ENCODE assay signal across 25 mouse cellular contexts in genomic region chr19:46862556-46862955, GRCm38 (mm10).
DNase-seq lines count a peak whose midpoint lies in the region; ATAC-seq and TF ChIP-seq lines count a peak whose summit lies in the region.
"Had no signal": no experiment of that assay in that cellular context is flagged by ENCODE, and none has a peak within 500 bp of the region (broad histone marks: within the 10 kb centered on the region; RNA-seq: fewer than 3 reads in every experiment).

No protein-coding gene starts in this region.

- no peak for TF ChIP-seq CTCF in lung, embryonic 14.5 days (IDR thresholded peaks at IDR 0.05; ENCODE audit: low read depth)
- TF ChIP-seq CTCF in bone marrow, adult 2 months (IDR thresholded peaks at IDR 0.05; ENCODE audit: control insufficient read depth, insufficient read depth, low read length), result no peak

- H3K9me3 ChIP-seq in lung, embryonic 14.5 days (ENCODE audit: low read depth, low read length), result no peaks in the 10 kb centered on the region
- H3K9me3 ChIP-seq in liver, embryonic 13.5 days (replicated peaks), result no peaks in the 10 kb centered on the region
- H3K9me3 ChIP-seq in forebrain, embryonic 10.5 days, result no peaks in the 10 kb centered on the region
- H3K9me3 ChIP-seq in neural tube, embryonic 15.5 days (replicated peaks), result no peaks in the 10 kb centered on the region
- H3K9me3 ChIP-seq: embryonic facial prominence, embryonic 10.5 days; embryonic facial prominence, embryonic 15.5 days; forebrain, embryonic 13.5 days; heart, embryonic 12.5 days; hindbrain, embryonic 15.5 days; intestine, embryonic 15.5 days; limb, embryonic 10.5 days; limb, embryonic 15.5 days; lung, embryonic 15.5 days had no signal

- no peak for ATAC-seq in lung, embryonic 14.5 days (ENCODE audit: insufficient read depth)
- no peak for ATAC-seq in liver, embryonic 13.5 days (ENCODE audit: low read depth)
- ATAC-seq in neural tube, embryonic 15.5 days (ENCODE audit: low FRiP score), result no peak
- ATAC-seq: forebrain, embryonic 13.5 days; intestine, embryonic 15.5 days had no signal

- no peak overlapping the region for H3K9ac ChIP-seq in lung, embryonic 14.5 days
- H3K9ac ChIP-seq in liver, embryonic 13.5 days, result peak overlapping the region; percentile 19; the same call in 1 of the 2 replicates
- H3K9ac ChIP-seq in neural tube, embryonic 15.5 days (replicated peaks), result no peak overlapping the region
- H3K9ac ChIP-seq: embryonic facial prominence, embryonic 15.5 days; forebrain, embryonic 13.5 days; heart, embryonic 12.5 days; hindbrain, embryonic 15.5 days; intestine, embryonic 15.5 days; limb, embryonic 15.5 days; lung, embryonic 15.5 days had no signal

- no peak overlapping the region for H3K4me3 ChIP-seq in lung, embryonic 14.5 days (ENCODE audit: low read depth, low read length)
- no peak overlapping the region for H3K4me3 ChIP-seq in bone marrow, adult 2 months (replicated peaks; ENCODE audit: control insufficient read depth, low read depth, low read length)
- H3K4me3 ChIP-seq in liver, embryonic 13.5 days (replicated peaks), result no peak overlapping the region
- H3K4me3 ChIP-seq in forebrain, embryonic 10.5 days, result no peak overlapping the region
- H3K4me3 ChIP-seq in neural tube, embryonic 15.5 days (replicated peaks), result no peak overlapping the region
- H3K4me3 ChIP-seq: embryonic facial prominence, embryonic 10.5 days; embryonic facial prominence, embryonic 15.5 days; forebrain, embryonic 13.5 days; heart, embryonic 12.5 days; hindbrain, embryonic 15.5 days; intestine, embryonic 15.5 days; limb, embryonic 10.5 days; limb, embryonic 15.5 days; lung, embryonic 15.5 days had no signal

- H3K36me3 ChIP-seq in lung, embryonic 14.5 days (ENCODE audit: insufficient read depth), result no peaks in the 10 kb centered on the region
- no peaks in the 10 kb centered on the region for H3K36me3 ChIP-seq in liver, embryonic 13.5 days
- no peaks in the 10 kb centered on the region for H3K36me3 ChIP-seq in forebrain, embryonic 10.5 days (replicated peaks)
- H3K36me3 ChIP-seq in neural tube, embryonic 15.5 days, result 0 out of 2 replicates have a peak, but pooled peaks cover 2% of the 10 kb centered on the region
- H3K36me3 ChIP-seq: embryonic facial prominence, embryonic 10.5 days; embryonic facial prominence, embryonic 15.5 days; hindbrain, embryonic 15.5 days; intestine, embryonic 15.5 days; limb, embryonic 10.5 days; lung, embryonic 15.5 days had no signal

- no peak overlapping the region for H3K27ac ChIP-seq in lung, embryonic 14.5 days (ENCODE audit: low read depth)
- H3K27ac ChIP-seq in bone marrow, adult 2 months (ENCODE audit: control insufficient read depth, insufficient read depth, low read depth, low read length, poor library complexity), result peak overlapping the region; percentile 86; the same call in 1 of the 2 replicates
- H3K27ac ChIP-seq in liver, embryonic 13.5 days, result peak overlapping the region; percentile 50
- H3K27ac ChIP-seq in forebrain, embryonic 10.5 days, result no peak overlapping the region
- H3K27ac ChIP-seq in neural tube, embryonic 15.5 days (replicated peaks), result no peak overlapping the region
- H3K27ac ChIP-seq: embryonic facial prominence, embryonic 10.5 days; embryonic facial prominence, embryonic 15.5 days; forebrain, embryonic 13.5 days; hindbrain, embryonic 15.5 days; intestine, embryonic 15.5 days; kidney, postnatal 0 days; limb, embryonic 10.5 days; limb, embryonic 15.5 days; lung, embryonic 15.5 days had no signal

- H3K4me2 ChIP-seq in lung, embryonic 14.5 days, result no peak overlapping the region
- peak overlapping the region; percentile 32; the same call in 1 of the 2 replicates for H3K4me2 ChIP-seq in liver, embryonic 13.5 days
- H3K4me2 ChIP-seq in neural tube, embryonic 15.5 days, result no peak overlapping the region
- H3K4me2 ChIP-seq: embryonic facial prominence, embryonic 15.5 days; forebrain, embryonic 13.5 days; heart, embryonic 12.5 days; hindbrain, embryonic 15.5 days; intestine, embryonic 15.5 days; limb, embryonic 15.5 days; lung, embryonic 15.5 days had no signal

- DNase-seq in lung, embryonic 14.5 days, result peak; percentile 48
- no peak for DNase-seq in lung, postnatal 10 days
- DNase-seq in liver, embryonic 13.5 days, result no peak
- peak; percentile 18 to 40 for DNase-seq in natural killer cell, adult 2 months (ENCODE audit: low spot score in 2 of 2)
- DNase-seq in forebrain, embryonic 10.5 days (ENCODE audit: extremely low spot score, low spot score), result no peak
- DNase-seq: adrenal gland, adult 2 months; gastrocnemius, postnatal 14 days; heart, adult 11 months; kidney, adult 8-10 months; kidney, postnatal 4 days; midbrain, embryonic 14.5 days; right cerebral cortex, postnatal 4 days; thymus, postnatal 4 days had no signal

- no peaks in the 10 kb centered on the region for H3K27me3 ChIP-seq in lung, embryonic 14.5 days (ENCODE audit: insufficient read depth, low read length)
- H3K27me3 ChIP-seq in liver, embryonic 13.5 days, result no peaks in the 10 kb centered on the region
- H3K27me3 ChIP-seq in forebrain, embryonic 10.5 days (ENCODE audit: poor library complexity, severe bottlenecking), result no peaks in the 10 kb centered on the region
- H3K27me3 ChIP-seq in neural tube, embryonic 15.5 days (replicated peaks), result no peaks in the 10 kb centered on the region
- H3K27me3 ChIP-seq: embryonic facial prominence, embryonic 15.5 days; forebrain, embryonic 13.5 days; heart, embryonic 12.5 days; hindbrain, embryonic 15.5 days; intestine, embryonic 15.5 days; limb, embryonic 15.5 days; lung, embryonic 15.5 days had no signal

- WGBS in lung, embryonic 14.5 days, result 11% methylated on average over 3 of the region's 3 CpGs
- WGBS in bone marrow, adult 2 months, result 22% methylated on average over 3 of the region's 3 CpGs
- 18% methylated on average over 3 of the region's 3 CpGs for WGBS in liver, embryonic 13.5 days (ENCODE audit: insufficient replicate concordance)
- 81% methylated on average over 3 of the region's 3 CpGs for WGBS in forebrain, embryonic 10.5 days
- WGBS in neural tube, embryonic 15.5 days, result 62% methylated on average over 3 of the region's 3 CpGs

- H3K4me1 ChIP-seq in lung, embryonic 14.5 days (ENCODE audit: insufficient read depth), result no peaks in the 10 kb centered on the region
- H3K4me1 ChIP-seq in bone marrow, adult 2 months (ENCODE audit: control insufficient read depth, insufficient read depth, low read length), result peaks cover 6% of the 10 kb centered on the region
- H3K4me1 ChIP-seq in liver, embryonic 13.5 days (replicated peaks), result peaks cover 66% of the 10 kb centered on the region
- H3K4me1 ChIP-seq in forebrain, embryonic 10.5 days, result peaks cover 6% of the 10 kb centered on the region
- peaks cover 3% of the 10 kb centered on the region for H3K4me1 ChIP-seq in neural tube, embryonic 15.5 days
- H3K4me1 ChIP-seq: forebrain, embryonic 13.5 days; limb, embryonic 15.5 days had no signal

- no peak for TF ChIP-seq POLR2A in bone marrow, adult 2 months (IDR thresholded peaks at IDR 0.05; ENCODE audit: borderline replicate concordance, control insufficient read depth, low read depth, low read length)

Comparison
In these comparisons a context has a peak if more than half of its experiments do, and no peak if none do; other contexts are left out.
1. DNase-seq: peak in lung, embryonic 14.5 days (single experiment) and natural killer cell, adult 2 months (2 of 2); none in lung, postnatal 10 days (single experiment), liver, embryonic 13.5 days (single experiment) and forebrain, embryonic 10.5 days (single experiment).
2. H3K27ac ChIP-seq: peak in bone marrow, adult 2 months (single experiment) and liver, embryonic 13.5 days (single experiment); none in lung, embryonic 14.5 days (single experiment), forebrain, embryonic 10.5 days (single experiment) and neural tube, embryonic 15.5 days (single experiment).